Mouse (Mus musculus) megakaryocyte, embryonic 14.5 days (primary cell): ENCODE data around the gene Cdc27.

Source experiments
- FLI1 ChIP-seq: IDR thresholded peaks from 2 replicates; pipeline ENCODE4 v1.6.1; 2012; ENCODE audit warnings: low read length, inconsistent platforms, mixed read lengths
- GATA1 ChIP-seq: IDR thresholded peaks from 3 replicates; pipeline ENCODE4 v1.6.1; 2012; ENCODE audit warnings: mixed read lengths, low read length, inconsistent platforms, borderline replicate concordance

DNA sequence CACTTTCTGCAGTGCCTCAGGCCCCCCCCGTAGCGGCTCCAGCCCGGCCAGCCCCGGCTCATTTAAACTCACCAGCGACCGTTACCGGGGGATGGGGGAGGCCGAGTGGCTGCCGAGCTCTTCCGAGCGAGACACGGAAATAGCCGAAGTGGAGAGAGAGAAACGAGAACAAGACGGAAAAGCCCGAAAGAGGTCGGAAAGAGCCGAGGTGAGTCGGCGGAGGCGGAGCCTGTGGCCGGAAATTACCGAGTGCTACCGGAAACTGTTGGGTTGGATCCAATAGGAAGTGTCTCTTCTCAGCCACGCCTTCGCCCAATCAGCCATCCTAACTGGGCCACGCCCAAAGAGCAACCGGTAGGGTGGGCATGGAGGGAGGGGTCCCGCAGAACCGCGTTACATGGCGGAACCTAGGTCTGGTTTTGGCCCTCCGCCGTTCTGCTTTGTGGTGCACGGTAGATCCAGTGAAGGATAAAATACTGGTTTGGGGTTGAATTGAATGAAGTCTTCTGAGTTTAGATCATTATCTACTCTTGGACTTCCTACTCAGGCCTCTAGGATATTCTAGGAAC lies at the start of gene Cdc27, which contains the start of gene Myl4:
- no peak for TF ChIP-seq GATA1
- TF ChIP-seq FLI1: peak; percentile 35; the same call in 1 of the 2 replicates
